Mouse (Mus musculus) bone marrow macrophage, adult 2 months (primary cell): ENCODE measurements at regions not wholly inside any gene's neighbourhood (a gene's known extent, or its start where the extent isn't known, plus 50 kb on each side); places are given as distances from the start of the nearest gene placed in this dataset.

Experiments
- CTCF ChIP-seq: IDR thresholded peaks from 2 replicates; pipeline ENCODE4 v1.5.1; 2012; ENCODE audit warnings: low read depth, mild to moderate bottlenecking, low read length, moderate library complexity
- POLR2A ChIP-seq: IDR thresholded peaks from 2 replicates; pipeline ENCODE4 v1.6.1; 2012; ENCODE audit warnings: mild to moderate bottlenecking, low read depth, low read length, borderline replicate concordance

GRCm38 (mm10) chr17:4216203-4216602 is 520.1 kb upstream of the Nox3 start:
- TF ChIP-seq POLR2A: no peak
- TF ChIP-seq CTCF: no peak
